Comparison of ENCODE assay signal across 9 mouse cellular contexts in genomic region chr14:61143869-61144268, GRCm38 (mm10). TPM values are rescaled to one million over a fixed set of nuclear protein-coding genes. Genes with fewer than 3 reads are reported as not detected.
A peak's percentile ranks its signal among the peaks of the same experiment; 100 is the strongest.
DNase-seq lines count a peak whose midpoint lies in the region; ATAC-seq and TF ChIP-seq lines count a peak whose summit lies in the region.
"Had no signal": no experiment of that assay in that cellular context is flagged by ENCODE, and none has a peak within 500 bp of the region (broad histone marks: within the 10 kb centered on the region; RNA-seq: fewer than 3 reads in every experiment).

No protein-coding gene starts in this region.

- no peak for TF ChIP-seq EP300 in heart, postnatal 0 days (IDR thresholded peaks at IDR 0.05; ENCODE audit: low read depth)

- H3K4me1 ChIP-seq in heart, postnatal 0 days (ENCODE audit: control insufficient read depth, insufficient read depth): peaks cover 11% of the 10 kb centered on the region
- no peaks in the 10 kb centered on the region for H3K4me1 ChIP-seq in G1E (ENCODE audit: insufficient read depth, low read depth, low read length)
- H3K4me1 ChIP-seq in embryonic facial prominence, embryonic 10.5 days: peaks cover 10% of the 10 kb centered on the region; the same call in 1 of the 2 replicates
- H3K4me1 ChIP-seq in lung, embryonic 15.5 days: no peaks in the 10 kb centered on the region

- no peak overlapping the region for H3K4me3 ChIP-seq in heart, postnatal 0 days (ENCODE audit: low read depth, low read length)
- H3K4me3 ChIP-seq in G1E (ENCODE audit: low read depth, low read length): no peak overlapping the region
- no peak overlapping the region for H3K4me3 ChIP-seq in embryonic facial prominence, embryonic 10.5 days
- no peak overlapping the region for H3K4me3 ChIP-seq in lung, embryonic 15.5 days
- H3K4me3 ChIP-seq: embryonic facial prominence, embryonic 13.5 days had no signal

- 52% methylated on average over 11 of the region's 11 CpGs for WGBS in heart, postnatal 0 days
- WGBS in embryonic facial prominence, embryonic 10.5 days: 42% methylated on average over 11 of the region's 11 CpGs
- WGBS in lung, embryonic 15.5 days: 27% methylated on average over 11 of the region's 11 CpGs

- no peaks in the 10 kb centered on the region for H3K9me3 ChIP-seq in heart, postnatal 0 days (replicated peaks; ENCODE audit: control insufficient read depth, low read length)
- H3K9me3 ChIP-seq in G1E (replicated peaks): no peaks in the 10 kb centered on the region
- H3K9me3 ChIP-seq in embryonic facial prominence, embryonic 10.5 days: no peaks in the 10 kb centered on the region
- H3K9me3 ChIP-seq in lung, embryonic 15.5 days: no peaks in the 10 kb centered on the region
- H3K9me3 ChIP-seq: embryonic facial prominence, embryonic 13.5 days had no signal

- DNase-seq in heart, postnatal 0 days (ENCODE audit: low spot score): no peak
- no peak for DNase-seq in heart, postnatal 14 days
- no peak for DNase-seq in G1E (ENCODE audit: low spot score)
- peak; percentile 55 for DNase-seq in embryonic facial prominence, embryonic 10.5 days (ENCODE audit: low spot score)
- DNase-seq in testis, postnatal 10 days (ENCODE audit: low spot score): peak; percentile 50
- no peak for DNase-seq in gastrocnemius, postnatal 14 days
- no peak for DNase-seq in left cerebral cortex, adult 8-10 months (ENCODE audit: low spot score in 2 of 2)

- H3K27ac ChIP-seq in heart, postnatal 0 days (ENCODE audit: low read depth): no peak overlapping the region
- no peak overlapping the region for H3K27ac ChIP-seq in embryonic facial prominence, embryonic 10.5 days (replicated peaks)
- H3K27ac ChIP-seq in lung, embryonic 15.5 days: no peak overlapping the region

- no peak overlapping the region for H3K9ac ChIP-seq in heart, postnatal 0 days (replicated peaks; ENCODE audit: low read depth, low read length)
- no peak overlapping the region for H3K9ac ChIP-seq in lung, embryonic 15.5 days
- H3K9ac ChIP-seq: embryonic facial prominence, embryonic 13.5 days had no signal

- H3K36me3 ChIP-seq in heart, postnatal 0 days (replicated peaks; ENCODE audit: control insufficient read depth, insufficient read depth, low read length): no peaks in the 10 kb centered on the region
- H3K36me3 ChIP-seq in G1E (replicated peaks): no peaks in the 10 kb centered on the region
- no peaks in the 10 kb centered on the region for H3K36me3 ChIP-seq in embryonic facial prominence, embryonic 10.5 days (replicated peaks)
- no peaks in the 10 kb centered on the region for H3K36me3 ChIP-seq in lung, embryonic 15.5 days
- H3K36me3 ChIP-seq: embryonic facial prominence, embryonic 13.5 days had no signal

- H3K27me3 ChIP-seq in heart, postnatal 0 days (ENCODE audit: control insufficient read depth, insufficient read depth, low read length): no peaks in the 10 kb centered on the region
- H3K27me3 ChIP-seq in G1E (ENCODE audit: insufficient read depth, low read length): no peaks in the 10 kb centered on the region; the same call in 1 of the 2 replicates
- H3K27me3 ChIP-seq in embryonic facial prominence, embryonic 10.5 days (replicated peaks; ENCODE audit: low read depth, poor library complexity, severe bottlenecking): peaks cover 21% of the 10 kb centered on the region
- peaks cover 6% of the 10 kb centered on the region; the same call in 1 of the 2 replicates for H3K27me3 ChIP-seq in lung, embryonic 15.5 days
- H3K27me3 ChIP-seq: embryonic facial prominence, embryonic 13.5 days had no signal

- peak; percentile 53 for TF ChIP-seq CTCF in heart, postnatal 0 days (IDR thresholded peaks at IDR 0.05; ENCODE audit: low read depth)
- TF ChIP-seq CTCF in G1E (IDR thresholded peaks at IDR 0.05; ENCODE audit: low read depth, low read length): peak; percentile 62

- no peak overlapping the region for H3K4me2 ChIP-seq in heart, postnatal 0 days (ENCODE audit: low read depth, low read length)
- peak overlapping the region; percentile 28; the same call in 1 of the 2 replicates for H3K4me2 ChIP-seq in lung, embryonic 15.5 days
- H3K4me2 ChIP-seq: embryonic facial prominence, embryonic 13.5 days had no signal

- no peak for ATAC-seq in heart, postnatal 0 days (ENCODE audit: insufficient read depth, low read depth)
- ATAC-seq in G1E (ENCODE audit: extremely low read depth, insufficient number of reproducible peaks, low FRiP score, poor library complexity, severe bottlenecking): no peak
- no peak for ATAC-seq in lung, embryonic 15.5 days (ENCODE audit: borderline replicate concordance, extremely low read depth, low FRiP score, low TSS enrichment)

- intact Hi-C loops in heart, postnatal 14 days (cut with DNase I): no loop called here
- intact Hi-C loops in gastrocnemius, postnatal 14 days (cut with DNase I; ENCODE audit: low total_unique reads): no loop called here

RNA-seq across cellular contexts. Expression of gene Sacs, which starts 5.6 kb away (rescaled TPM):
- 27.1 and 29.5 TPM in 2 replicates for total RNA-seq in heart, postnatal 0 days (2014; rRNA removed; ENCODE audit: low replicate concordance)
- polyA plus RNA-seq in heart, postnatal 0 days (2015; fragmentation: Nextera tagmentation; extraction: Ambion mirVana): 2.4 and 2.8 TPM in 2 replicates
- 10 to 100 TPM; 33.0 to 33.6 TPM for total RNA-seq in heart, postnatal 14 days (2021)
- total RNA-seq in G1E (2014; fragmentation: Nextera tagmentation): 19.0 and 20.8 TPM in 2 replicates
- 19.4 and 23.3 TPM in 2 replicates for total RNA-seq in G1E (2017)
- polyA plus RNA-seq in G1E (2012): 0.53 and 0.54 TPM in 2 replicates
- 2.3 and 2.8 TPM in 2 replicates for polyA plus RNA-seq in embryonic facial prominence, embryonic 10.5 days (2016; fragmentation: Nextera tagmentation; extraction: Ambion mirVana)
- polyA plus RNA-seq in lung, embryonic 15.5 days (2015; fragmentation: Nextera tagmentation; extraction: Ambion mirVana): 2.2 and 2.3 TPM in 2 replicates
- total RNA-seq in gastrocnemius, postnatal 14 days (2021): 10 to 100 TPM; 22.8 to 31.4 TPM
- 10 to 100 TPM; 50.2 to 62.0 (median 57.5) TPM for total RNA-seq in left cerebral cortex, adult 8-10 months (2022)

Comparison
In these comparisons a context has a peak if more than half of its experiments do, and no peak if none do; other contexts are left out.
1. DNase-seq: peak in embryonic facial prominence, embryonic 10.5 days (single experiment) and testis, postnatal 10 days (single experiment); none in heart, postnatal 0 days (single experiment), heart, postnatal 14 days (0 of 2), G1E (single experiment), gastrocnemius, postnatal 14 days (single experiment) and left cerebral cortex, adult 8-10 months (0 of 2).